Mouse (Mus musculus) adrenal gland, postnatal 4 days (tissue): ENCODE measurements around the gene Met. TPM values are rescaled to one million over a fixed set of nuclear protein-coding genes. Genes with fewer than 3 reads are reported as not detected.

Experiments
- DNase-seq, 2 experiments: peaks; one replicate each; pipeline ENCODE4 v3.0.0; 2021 to 2022; ENCODE audit warnings: low spot score in 2 of 2, mixed read lengths in 2 of 2
- total RNA-seq, 2 experiments: library from RNA; stranded (reverse); gene quantifications; 2 replicates each; pipeline ENCODE4 v1.2.3; 2021

Gene Met
- total RNA-seq, 2 experiments from 2014 or later = 10.3 to 10.6 TPM

DNA sequence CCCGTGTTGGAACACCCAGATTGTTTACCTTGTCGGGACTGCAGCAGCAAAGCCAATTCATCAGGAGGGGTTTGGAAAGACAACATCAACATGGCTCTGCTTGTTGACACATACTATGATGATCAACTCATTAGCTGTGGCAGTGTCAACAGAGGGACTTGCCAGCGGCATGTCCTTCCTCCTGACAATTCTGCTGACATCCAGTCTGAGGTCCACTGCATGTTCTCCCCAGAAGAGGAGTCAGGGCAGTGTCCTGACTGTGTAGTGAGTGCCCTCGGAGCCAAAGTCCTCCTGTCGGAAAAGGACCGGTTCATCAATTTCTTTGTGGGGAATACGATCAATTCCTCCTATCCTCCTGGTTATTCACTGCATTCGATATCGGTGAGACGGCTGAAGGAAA is 27.9 kb downstream of the Met start:
- DNase-seq = no peak

DNA sequence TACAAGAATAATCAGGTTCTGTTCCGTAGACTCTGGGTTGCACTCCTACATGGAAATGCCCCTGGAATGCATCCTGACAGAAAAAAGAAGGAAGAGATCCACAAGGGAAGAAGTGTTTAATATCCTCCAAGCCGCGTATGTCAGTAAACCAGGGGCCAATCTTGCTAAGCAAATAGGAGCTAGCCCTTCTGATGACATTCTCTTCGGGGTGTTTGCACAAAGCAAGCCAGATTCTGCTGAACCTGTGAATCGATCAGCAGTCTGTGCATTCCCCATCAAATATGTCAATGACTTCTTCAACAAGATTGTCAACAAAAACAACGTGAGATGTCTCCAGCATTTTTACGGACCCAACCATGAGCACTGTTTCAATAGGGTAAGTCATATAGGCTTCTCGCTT is 28.5 kb downstream of the Met start:
- DNase-seq = no peak

DNA sequence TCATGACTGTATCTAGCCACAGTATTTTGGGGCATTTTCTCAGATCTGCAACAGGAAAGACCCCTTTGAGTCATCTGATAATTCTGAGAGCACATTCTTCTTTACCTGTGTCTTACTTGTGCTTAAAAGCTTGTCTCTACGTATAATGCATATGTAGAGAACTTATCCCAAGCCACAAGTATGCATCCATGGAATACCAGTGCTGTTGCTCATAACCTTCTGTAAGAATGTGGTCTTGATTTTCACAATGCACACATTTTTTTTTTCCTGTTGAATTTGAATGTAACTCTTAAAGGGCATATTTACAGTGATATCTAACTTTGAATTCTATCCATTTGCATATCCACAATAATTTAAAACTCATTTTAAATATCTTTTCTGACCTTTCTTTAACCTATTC is 31.8 kb downstream of the Met start:
- no peak for DNase-seq

DNA sequence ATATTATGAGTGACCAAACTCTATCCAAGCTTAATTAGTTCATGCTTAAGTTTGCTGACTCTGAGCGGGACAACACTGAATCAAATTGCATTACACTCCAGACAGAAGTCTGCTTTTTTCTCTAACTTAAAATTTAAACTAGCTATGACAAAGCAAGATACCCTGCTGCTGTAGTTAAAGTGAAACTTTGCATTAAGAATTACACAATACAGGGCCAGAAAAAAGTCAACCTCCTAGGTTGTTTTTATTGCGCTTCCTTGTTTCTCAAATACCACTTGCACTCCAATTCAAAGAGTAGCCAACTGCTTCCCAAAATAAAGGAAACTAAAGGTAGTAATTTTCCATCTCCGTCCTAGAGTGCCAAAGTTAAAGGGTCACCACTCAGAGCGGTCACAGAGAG is 33.8 kb downstream of the Met start:
- no peak for DNase-seq

DNA sequence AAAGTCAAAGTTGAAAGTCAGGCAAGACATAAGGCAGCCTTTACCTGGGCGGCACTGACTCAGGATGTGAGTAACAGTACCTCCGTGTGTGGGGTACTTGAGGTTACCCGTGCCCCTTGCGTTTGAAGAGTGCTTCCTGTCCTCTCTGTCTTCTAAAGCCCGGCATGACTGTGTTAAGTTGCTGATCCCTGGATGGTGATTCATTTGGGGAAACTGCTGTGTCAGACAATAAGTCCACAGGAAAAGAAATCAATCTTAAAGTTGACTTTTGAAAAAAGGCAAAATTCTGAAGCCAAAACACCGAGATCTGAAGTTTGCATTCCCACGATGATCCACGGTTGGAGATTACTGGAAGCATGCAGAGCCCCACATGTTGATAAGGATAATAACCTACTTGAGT is 35.2 kb downstream of the Met start:
- no peak for DNase-seq

DNA sequence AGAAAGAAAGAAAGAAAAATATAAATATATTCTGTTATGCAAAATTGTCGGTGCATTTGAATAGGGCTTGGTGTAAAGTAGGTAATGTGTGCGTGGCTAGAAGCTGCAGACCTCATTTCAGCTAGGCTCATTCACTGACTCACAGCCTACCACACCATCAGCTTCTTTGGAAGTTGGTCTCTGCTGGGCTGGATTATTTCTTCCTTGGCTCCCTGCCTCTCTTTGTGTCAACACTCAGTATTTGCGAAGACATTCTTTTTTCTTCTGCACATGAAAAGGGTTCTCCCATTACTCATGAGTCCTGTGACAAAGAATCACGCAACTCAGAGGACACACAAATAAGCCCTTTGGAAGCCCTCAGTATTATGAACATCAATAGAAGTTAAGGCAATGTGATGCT is 37.8 kb downstream of the Met start:
- no peak for DNase-seq

DNA sequence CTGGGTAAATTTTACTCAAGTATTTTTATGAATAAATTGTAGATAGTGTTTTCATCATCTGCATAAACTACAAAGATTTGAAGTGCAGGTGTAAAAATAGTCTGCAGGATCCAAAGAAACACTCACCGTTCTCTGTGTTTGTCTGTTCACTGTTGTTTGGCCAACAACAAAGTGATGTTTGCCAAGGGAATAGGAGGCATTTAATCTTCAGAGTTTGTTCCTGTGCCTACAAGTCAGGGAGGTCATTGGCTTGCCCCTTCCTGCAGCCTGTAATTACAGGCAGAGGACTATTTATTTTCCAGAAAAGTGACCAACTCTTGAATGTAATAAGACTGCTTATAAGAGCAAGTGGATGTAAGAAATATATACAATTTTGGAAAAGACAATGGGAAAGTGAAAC is 38.7 kb downstream of the Met start:
- no peak for DNase-seq

DNA sequence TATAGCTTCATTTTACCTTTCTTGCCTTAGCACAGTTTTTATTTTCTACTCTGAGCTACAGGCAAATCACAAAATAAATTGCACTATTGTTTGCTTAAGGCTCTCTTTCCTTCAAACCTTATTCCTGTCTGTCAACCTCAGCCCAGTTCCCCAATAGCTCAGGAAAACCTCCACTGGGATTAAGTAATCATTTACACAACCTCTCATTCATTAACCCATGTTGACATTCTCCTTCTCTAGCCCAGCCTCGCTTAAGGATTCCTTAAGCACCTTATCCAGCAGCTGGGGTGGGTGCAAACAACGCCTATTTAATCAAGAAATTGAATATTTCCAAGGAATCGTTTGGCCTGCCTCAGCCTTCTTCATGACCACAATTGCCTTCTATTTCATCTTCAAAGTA is 40.1 kb downstream of the Met start:
- DNase-seq = no peak

DNA sequence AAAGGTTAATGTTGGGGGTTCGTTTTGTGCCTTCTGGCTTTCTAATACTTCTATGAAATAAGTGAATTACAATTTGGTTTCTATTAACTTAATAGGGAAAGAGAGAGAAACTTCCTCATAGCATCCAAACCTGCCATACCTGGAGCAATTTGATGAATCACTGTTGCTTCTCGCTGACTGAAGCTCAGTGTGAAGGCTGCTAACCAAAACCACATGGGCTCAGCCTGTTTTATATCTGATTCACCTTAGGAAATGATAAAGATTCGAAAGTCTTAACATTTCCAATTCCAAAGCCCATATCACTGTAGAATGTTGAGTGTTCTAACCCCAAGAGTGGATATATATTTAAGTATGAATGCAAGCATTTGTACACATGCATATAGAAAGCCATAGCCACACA is 41.9 kb downstream of the Met start:
- DNase-seq = no peak

DNA sequence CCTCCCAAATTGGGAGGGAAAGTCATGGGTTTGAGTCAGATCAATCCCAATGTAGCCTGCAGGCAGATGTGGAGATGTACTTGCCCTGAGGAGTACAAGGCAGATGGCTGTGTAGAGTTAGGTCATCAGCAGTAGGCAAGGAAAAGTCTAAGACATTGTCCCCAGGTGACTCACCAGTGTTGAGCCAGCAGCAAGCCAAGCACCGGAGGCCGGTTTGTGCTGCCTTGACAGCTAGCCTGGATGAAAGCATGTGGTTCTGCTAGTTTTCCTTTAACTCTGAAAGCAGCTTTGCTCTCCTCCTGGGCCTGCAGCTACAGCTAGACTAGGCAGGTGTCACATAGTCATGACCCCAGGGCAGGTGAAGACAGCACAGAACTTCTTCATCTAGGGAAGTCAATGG is 43.2 kb downstream of the Met start:
- DNase-seq = no peak

DNA sequence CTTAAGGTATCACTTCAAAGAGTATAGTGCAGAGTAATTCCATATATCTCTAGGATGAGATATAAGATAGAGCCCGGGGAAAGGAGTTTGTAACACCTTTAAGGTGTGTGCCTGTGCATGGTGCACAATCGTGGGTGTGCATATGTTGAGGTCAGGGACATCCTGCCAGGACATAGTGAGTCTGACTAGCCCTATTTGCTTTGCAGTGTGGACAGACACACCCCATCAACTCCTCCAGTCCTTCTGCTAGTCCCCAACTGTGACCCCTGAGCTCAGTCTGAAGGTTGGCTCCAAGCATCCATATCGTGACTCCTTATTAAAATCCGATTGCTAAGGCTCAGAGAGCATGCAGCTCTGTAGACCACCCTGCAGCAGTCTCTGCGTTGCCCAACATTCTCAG is 44.6 kb downstream of the Met start:
- DNase-seq = no peak

DNA sequence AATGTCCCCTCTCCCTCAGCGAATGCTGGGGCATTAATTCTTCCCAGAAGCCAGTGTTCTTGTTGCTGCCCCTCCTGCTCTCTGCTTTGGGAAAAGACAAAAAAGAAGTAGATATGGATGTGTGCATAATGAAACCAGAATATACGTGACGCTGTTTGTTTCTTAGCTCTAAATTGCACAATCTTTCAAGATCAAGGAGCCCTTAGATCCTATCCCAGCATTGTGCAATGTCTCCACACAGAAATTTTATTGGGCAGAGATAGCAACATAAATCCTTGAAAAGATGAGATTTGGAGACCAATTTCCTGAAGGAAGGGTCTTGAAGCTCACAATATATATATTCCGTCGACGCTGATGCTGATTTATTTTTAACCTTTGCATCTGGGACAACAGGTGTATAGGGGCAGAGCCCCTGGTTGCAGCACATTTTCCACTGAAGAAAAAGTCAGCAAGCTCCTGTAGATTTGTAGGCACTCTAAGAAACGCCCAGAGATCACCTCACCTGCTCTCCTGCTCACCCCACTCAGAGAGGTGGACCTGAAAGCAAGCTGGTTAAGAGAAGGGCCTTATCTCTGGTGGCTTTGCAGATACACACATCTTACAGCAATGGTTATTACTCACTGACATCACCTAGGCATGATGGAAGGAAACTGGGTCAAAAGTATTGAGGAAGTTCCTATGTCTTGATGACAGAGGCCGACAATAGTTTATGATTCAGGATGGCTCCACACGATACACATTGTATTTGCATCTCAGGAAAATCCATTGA is 45.2 kb downstream of the Met start:
- no peak for DNase-seq

DNA sequence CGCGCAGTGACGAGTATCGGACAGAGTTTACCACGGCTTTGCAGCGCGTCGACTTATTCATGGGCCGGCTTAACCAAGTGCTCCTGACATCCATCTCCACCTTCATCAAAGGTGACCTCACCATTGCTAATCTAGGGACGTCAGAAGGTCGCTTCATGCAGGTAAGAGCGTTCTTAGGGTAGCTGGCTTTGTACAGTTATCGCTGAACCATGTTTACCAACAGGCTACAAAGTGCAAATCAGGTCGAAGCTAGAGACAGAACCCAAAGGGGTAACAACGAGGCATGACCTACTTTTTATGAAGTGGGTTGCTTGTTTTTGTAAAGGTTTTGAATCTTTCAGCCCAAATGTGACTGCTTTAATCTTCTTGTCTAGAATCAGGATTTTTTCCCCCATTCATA is 49.8 kb downstream of the Met start:
- no peak for DNase-seq

DNA sequence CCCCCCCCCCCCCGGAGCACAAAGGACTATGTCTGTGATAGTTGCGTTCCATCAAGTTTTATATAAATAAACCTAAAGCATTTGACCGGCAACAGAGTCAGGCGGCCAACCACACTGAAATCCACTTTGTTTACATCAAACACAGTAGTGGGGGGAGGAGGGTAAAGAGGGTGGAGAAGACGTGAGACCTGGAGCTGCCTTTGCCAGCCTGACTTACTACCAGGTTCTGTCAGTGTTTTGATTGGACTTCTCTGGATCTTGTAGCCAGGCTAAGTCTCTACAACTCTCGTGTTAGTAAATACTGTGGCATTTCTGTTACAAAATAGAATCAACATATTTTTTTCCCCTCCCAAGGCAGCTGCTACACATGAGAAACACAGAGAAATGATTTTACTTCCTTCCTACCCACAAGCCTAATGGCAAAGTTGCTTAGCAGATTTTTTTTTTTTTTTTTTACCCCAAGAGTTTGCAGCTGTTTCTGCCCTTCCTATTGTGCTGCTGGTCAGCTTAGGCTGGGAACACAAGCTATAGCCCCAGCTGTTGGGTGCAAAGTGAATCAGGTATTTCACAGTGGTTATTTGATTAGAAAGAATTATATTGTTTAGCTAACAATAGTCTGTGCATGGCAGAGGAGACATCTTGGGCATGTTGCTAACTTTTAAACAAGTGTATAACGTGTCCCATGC is 52.3 kb downstream of the Met start:
- no peak for DNase-seq

DNA sequence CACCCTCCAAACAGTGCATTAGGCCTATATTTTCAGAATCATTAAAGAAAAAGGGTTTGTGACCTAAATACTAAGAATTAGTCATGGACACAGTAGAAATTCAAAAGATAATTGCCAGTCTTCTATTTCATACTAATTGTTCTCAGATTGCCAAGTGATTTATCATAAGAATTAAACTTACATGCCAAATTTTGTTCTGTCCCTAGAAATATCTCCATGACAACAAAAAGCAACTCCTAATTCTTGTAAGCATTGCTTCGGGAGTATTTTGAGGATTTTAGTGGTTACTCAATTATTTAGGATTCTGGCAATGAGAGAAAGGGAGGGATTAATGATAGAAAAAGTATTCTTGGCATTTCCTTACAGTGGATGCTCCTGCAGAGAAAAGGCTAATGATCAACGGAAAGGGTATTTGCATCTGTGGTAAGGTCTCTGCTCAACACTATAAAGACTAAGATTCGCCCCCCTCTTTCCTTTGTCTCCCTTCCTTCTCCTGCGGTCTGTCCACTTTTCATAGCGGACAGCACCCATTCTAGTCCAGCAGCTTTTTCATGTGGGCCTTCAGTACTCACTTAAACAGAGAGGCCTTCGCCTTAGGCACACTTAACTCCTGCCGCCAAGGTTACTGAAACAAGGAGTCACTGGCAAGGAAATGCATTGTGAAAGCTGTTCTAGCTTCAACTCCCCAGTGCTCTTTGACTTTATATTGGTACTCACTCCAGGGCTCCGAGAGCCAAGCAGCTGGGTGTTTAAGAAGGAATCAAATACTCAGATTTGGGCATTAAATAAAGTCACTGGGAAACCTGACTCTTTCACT is 58.5 kb downstream of the Met start:
- no peak for DNase-seq

DNA sequence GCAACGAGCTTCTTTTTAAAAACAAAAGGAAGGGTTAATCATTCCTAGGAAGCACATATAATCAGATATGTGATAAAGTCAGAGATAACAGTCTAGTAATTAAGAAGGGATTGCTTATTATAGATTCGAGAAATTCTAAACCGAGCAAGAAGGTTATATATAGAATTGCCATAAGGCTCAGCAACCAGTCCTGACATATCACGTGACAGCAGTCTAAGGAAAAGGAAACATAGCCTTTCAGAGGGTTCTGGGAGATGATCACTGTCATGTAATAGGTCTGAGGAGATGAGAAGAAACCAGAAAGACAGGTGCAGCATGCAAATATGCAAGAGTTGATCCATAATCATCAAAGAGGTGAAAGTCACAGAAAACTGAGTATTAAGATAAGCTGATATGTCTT is 59.3 kb downstream of the Met start:
- no peak for DNase-seq

DNA sequence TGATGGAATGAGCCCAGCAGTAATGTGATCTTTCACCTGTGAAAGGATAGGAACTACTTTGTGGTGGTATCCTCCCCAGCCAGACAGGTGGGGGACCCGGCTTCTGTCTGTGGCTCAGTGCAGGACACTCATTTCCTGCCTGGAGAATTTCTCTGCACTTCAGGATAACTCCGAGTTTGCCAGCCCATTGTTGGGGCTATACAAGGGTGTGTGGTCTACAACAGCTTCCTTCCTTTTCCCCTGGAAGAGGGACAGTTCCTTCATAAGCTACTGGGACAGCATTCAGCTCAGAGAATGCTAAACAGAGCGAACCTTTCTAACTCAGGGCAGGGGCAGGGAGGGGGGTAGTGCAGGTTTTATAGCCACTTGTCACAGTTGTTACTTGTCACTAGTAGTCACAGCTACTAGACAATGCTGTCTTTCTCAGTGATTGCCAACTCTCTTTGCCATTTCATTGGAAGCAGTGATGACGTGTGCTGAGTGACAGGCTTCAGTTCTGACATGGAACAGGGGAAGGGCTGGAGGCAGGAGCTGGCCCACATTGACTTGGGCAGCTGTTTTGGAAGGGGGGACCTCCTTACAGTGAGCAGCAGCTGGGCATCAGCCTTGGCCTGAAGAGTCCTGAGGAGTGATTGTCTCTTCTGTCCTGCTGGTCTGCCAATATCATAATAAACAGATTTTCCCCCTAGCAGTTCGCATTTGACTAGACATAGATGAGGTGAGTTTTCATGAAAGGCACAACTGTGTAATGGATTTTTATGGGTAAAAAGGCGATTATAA is 66.1 kb downstream of the Met start:
- DNase-seq = no peak

DNA sequence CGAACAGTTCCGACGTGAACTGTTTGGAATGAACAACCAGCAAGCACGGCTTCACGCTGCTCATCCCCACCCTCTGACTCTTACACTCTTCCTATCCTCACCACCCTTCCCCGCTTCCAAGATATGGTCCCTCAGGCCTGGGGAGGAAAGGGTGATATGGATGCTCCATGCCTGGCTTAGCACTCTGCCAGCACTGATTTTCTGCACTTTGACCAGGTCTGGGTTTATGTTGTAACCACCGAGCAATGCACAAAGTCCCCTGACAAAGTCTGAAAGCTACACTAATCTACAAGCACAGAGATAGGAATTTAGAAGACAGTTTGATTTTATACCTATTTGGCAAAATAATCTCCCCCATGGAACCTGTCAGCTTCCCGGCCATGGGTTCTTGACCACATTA is 78.0 kb downstream of the Met start:
- DNase-seq = no peak

DNA sequence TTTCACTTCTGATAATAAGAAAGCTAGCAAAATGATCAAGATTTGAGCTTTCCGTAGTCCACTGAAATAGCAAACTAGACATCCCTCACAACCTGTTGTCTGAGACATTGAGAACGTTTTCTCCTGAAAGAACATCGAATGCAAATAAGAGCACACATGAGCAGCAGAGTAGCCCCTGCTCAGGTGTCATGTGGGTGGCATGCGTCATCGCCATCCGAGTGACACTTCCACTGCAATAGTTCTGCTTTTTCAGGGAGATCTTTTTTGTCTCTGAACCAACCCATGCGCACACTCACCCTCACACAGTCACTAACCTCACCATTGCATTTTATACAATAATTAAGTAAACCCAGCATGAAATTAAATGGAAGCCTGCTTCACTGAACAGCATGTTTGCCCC is 78.8 kb downstream of the Met start:
- no peak for DNase-seq

DNA sequence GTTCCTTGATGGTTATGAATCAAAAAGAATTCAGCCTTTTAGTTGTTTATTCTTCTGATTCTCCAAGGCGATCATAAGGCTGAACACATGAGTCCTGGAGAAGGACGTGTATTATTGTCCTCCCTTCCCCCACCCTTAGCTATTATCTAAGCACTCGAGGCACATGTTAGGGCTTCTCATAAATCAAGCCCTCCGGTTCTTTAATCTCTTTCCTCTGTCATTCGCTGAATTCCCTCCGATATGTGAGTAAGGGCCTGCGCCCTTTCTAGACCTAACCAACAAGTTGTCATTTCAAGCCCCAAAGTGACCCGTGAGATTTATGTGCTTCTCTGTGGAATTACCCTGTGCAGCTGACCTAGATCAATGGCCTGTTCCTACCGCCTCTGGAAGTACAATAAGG is 81.9 kb downstream of the Met start:
- no peak for DNase-seq

DNA sequence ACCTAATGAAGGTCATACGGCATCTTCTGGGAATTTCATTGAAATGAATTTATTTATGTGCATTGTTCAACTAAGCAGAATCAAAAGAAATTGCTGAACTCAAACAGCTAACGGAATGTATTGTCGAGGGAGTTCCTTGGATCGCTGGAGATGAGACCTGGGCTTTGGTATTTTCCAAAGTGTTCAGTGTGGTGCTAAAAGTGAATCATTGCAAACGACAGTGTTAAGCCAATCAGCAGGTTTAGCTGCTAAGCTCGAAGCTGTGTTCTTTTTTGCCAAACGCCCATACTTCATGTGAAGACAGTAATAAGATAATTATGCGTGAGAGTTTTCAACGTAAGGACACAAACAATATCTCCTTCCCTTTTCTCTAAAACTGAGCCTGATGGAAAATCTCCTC is 82.7 kb downstream of the Met start:
- DNase-seq = no peak

DNA sequence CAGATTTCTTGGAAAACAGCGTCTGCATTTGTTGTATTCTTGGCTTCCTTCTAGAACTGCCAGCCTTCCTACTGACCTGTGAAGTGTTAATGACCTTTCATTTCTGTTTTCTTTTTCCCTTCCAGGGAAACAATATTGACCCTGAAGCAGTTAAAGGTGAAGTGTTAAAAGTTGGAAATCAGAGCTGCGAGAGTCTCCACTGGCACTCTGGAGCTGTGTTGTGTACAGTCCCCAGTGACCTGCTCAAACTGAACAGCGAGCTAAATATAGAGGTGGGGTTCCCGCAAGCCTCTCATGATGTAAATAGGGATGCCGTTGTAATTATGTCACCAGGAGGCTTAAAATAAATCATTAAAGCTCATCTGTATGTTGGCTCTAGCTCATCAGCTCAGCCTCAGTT is 83.2 kb downstream of the Met start:
- DNase-seq = no peak
